Mouse (Mus musculus) embryo, embryonic 11 days (tissue): Measurements from ENCODE around the gene Cdc42ep5.
A peak's percentile ranks its signal among the peaks of the same experiment; 100 is the strongest.

ENCODE experiments used
- DNase-seq: peaks from one replicate; pipeline ENCODE4 v3.0.0-alpha.2; 2015

The Cdc42ep5 gene

DNA sequence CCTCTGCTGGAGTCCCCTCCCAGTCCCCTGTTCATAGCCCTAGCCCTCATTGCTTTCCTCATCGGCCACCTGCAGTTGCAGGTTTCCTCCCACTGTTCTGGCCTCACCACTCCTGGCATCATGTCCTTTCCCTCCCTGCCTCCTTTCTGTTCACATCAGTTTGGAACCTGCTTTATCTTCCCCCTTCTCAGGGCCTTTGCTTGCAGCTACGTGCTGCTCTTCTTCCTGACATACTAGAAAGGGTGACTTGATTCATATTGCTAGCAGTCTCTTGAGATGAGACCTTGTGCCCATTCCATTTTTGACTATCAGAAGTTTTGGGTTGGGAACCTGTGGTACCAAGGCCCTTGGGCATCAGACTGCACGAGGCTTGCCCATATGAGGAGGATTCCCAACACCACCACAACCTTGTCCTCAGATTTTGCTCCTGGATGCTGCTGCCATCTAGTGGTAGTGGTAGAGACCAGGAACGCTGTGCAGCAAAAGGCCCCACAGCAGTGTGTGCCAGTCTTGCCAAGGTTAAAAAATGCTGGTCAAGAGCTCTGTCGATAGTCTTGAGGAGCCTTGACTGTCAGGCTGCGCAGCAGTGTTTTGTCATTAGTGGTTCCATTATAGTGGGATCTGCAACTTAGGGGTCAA is 19.0 kb downstream of the Cdc42ep5 start:
- peak; percentile 67 for DNase-seq

DNA sequence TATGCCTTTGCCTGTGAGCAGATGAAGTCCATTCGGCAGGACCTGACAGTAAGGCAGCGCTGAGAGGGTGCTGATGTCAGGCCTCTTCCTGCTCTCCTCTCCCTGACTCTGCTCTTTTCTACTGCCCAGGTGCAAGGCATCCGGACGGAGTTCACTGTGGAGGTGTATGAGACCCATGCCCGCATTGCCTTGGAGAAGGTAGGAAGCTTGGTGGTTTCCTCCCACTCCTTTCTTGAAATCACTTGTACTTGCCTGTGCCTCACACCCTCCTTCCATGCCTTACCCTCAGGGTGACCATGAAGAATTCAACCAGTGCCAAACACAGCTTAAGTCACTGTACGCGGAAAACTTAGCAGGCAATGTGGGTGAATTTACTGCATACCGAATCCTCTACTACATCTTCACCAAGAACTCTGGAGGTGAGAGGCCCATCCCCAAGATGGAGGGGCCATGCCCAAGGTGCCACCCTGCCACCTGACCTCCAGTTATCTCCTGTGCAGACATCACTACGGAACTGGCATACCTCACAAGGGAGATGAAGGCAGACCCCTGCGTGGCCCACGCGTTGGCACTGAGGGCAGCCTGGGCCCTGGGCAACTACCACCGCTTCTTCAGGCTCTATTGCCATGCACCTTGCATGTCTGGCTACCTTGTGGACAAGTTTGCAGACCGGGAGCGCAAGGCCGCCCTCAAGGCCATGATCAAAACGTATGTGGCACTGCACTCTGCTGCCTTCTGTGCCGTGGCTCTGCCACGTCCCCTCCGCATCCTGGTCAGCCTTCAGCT is 19.7 kb downstream of the Cdc42ep5 start:
- no peak for DNase-seq

- DNase-seq = no peak
Measured at GRCm38 (mm10) chr7:4144046-4144445, 20.6 kb downstream of the Cdc42ep5 start.

GRCm38 (mm10) chr7:4143506-4143905 is 21.2 kb downstream of the Cdc42ep5 start:
- DNase-seq = no peak

DNA sequence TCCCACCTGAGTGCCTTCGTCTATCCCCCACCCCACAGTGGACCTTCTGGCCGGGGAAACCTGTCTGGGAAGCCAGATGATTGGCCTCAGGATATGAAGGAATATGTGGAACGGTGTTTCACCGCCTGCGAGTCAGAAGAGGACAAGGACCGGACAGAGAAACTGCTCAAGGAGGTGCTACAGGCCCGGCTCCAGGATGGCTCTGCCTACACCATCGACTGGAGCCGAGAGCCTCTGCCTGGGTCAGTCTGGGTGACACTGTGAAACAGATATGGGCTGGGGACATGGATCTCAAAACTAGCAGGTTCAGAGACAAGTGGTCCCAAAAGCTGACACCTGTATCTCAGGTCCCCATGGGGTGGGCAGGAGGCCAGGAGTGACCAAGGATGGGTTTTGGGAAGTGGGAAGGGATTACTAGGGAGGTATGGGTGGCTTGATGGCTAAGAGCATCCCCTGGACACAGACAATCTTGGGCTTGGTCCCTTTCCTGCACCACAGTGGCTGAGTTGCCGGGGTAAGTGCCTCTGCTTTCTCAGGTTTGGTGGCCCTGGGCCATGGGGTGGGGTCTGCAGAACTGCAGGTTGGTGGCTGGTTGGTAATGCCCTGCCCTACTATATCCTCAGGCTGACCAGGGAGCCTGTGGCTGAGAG is 21.7 kb downstream of the Cdc42ep5 start:
- DNase-seq = no peak

- no peak for DNase-seq
Measured at GRCm38 (mm10) chr7:4141648-4142325, 22.9 kb downstream of the Cdc42ep5 start.

- no peak for DNase-seq
Measured at GRCm38 (mm10) chr7:4139391-4139790, 25.3 kb downstream of the Cdc42ep5 start.

- no peak for DNase-seq
Measured at GRCm38 (mm10) chr7:4138671-4139070, 26.0 kb downstream of the Cdc42ep5 start.

GRCm38 (mm10) chr7:4138181-4138580 is 26.5 kb downstream of the Cdc42ep5 start:
- no peak for DNase-seq

DNA sequence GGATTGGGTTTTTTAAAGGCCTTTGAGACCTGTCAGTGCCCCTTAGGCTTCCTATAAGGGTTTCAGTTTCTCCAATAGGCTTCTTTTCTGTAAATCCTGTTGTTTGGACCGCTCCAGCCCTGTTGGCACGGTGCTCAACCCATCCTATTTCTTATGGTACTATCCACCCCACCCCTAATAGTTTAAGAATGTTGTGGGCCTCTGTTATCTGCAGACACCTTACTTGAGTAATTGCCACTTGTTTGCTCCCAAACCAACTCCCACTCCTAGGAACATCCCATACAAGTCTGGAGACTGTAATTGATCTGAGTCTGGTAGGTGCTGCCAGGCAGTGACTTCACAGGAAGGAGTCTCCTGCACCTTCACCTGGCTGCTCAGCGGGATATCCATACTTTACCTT is 26.9 kb downstream of the Cdc42ep5 start:
- no peak for DNase-seq

GRCm38 (mm10) chr7:4136771-4137531 is 27.7 kb downstream of the Cdc42ep5 start, which contains the start of gene Leng8:
TSS of gene Leng8 (plus strand) at chr7:4137039.
- DNase-seq = peak; percentile 99

GRCm38 (mm10) chr7:4136404-4136770 is 28.3 kb downstream of the Cdc42ep5 start:
- DNase-seq = no peak

- no peak for DNase-seq
Measured at GRCm38 (mm10) chr7:4134911-4135310, 29.7 kb downstream of the Cdc42ep5 start.

GRCm38 (mm10) chr7:4132998-4133397 is 31.7 kb downstream of the Cdc42ep5 start:
- no peak for DNase-seq

- DNase-seq = no peak
Measured at GRCm38 (mm10) chr7:4132581-4132980, 32.1 kb downstream of the Cdc42ep5 start.

- DNase-seq = no peak
Measured at GRCm38 (mm10) chr7:4131964-4132363, 32.7 kb downstream of the Cdc42ep5 start.

- DNase-seq = peak; percentile 87
Measured at GRCm38 (mm10) chr7:4130686-4131452, 33.8 kb downstream of the Cdc42ep5 start.

DNA sequence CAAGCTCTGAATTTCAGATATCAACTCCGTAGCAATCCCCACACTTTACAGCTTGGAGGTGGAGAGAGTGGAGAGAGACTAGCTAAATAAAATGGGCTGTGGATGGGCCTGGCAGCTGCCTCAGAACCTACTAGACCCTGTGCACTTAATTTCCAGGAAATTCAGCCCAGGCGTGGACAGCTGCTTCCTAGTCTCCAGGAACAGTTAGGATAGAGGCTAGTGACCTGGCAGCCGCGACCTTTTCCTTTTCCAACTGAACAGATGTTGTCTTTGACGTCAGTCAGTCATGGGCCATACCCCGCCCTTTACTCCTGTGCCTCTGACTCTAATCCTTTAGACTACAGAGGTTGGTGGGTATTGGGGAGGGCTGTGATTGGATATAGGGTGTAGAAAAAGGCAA is 35.8 kb downstream of the Cdc42ep5 start:
- DNase-seq = no peak

- no peak for DNase-seq
Measured at GRCm38 (mm10) chr7:4127894-4128293, 36.8 kb downstream of the Cdc42ep5 start.

- DNase-seq = no peak
Measured at GRCm38 (mm10) chr7:4126992-4127785, 37.5 kb downstream of the Cdc42ep5 start.

- no peak for DNase-seq
Measured at GRCm38 (mm10) chr7:4125306-4125705, 39.4 kb downstream of the Cdc42ep5 start.
